Mouse (Mus musculus): ENCODE measurements at regions not wholly inside any gene's neighbourhood (a gene's known extent, or its start where the extent isn't known, plus 50 kb on each side); places are given as distances from the start of the nearest gene placed in this dataset.

GRCm38 (mm10) chr16:31549975-31550374 is 113.3 kb upstream of the Dlg1 start:
- TF ChIP-seq CTCF (IDR thresholded peaks at IDR 0.05; ENCODE audit: insufficient read depth, low read length) (no peak), POLR2A (IDR thresholded peaks at IDR 0.05; ENCODE audit: borderline replicate concordance, extremely low read depth, low read depth, low read length) (no peak)
